Mouse (Mus musculus) c-Kit-positive CD71-positive TER-119-negative erythroid progenitor cells, embryonic 14.5 days (primary cell): ENCODE measurements around the gene Plxna1.
A peak's percentile ranks its signal among the peaks of the same experiment; 100 is the strongest.

Experiments
- DNase-seq: peaks from one replicate; pipeline ENCODE4 v3.0.0-alpha.2; 2013; ENCODE audit warnings: low read depth

Gene Plxna1

DNA sequence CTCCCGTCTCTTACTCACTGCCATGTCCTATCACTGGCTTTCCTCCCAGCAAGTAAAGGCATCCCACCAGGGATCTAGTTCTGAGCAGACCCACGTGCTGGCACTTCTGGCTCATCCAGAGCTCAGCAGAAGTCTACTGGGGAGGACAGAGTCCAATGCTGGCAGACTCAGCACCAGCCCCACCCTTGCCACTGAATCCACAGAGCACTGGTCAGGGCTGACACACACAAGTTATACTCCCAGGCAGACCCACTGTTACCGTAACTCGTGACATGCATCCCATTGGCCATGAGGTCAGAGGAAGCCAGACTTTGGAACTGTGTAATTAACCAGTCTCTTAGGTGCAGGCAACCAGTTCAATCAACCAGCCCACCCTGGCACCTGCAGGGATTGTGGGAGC is 33.8 kb downstream of the Plxna1 start:
- no peak for DNase-seq

GRCm38 (mm10) chr6:89327746-89328491 is 34.5 kb downstream of the Plxna1 start:
- no peak for DNase-seq

DNA sequence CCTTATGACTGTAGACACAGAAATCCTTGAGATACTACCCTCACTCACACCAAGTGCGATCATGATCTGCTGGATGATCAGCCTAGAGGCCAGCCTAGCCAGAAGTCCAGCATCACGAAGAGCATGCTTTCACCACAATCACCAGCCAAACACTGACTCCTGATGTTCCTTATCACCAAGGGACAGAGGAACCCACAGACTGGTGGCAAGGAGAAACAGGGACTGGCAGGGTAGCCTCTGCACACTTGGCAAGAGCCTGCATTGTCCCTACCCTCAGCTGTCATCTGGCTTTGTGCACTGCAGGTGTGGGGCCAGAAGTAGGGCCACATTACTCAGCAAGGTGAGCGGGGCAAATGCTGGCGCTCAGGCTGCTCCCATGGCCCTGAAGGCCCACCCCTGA is 37.6 kb downstream of the Plxna1 start:
- DNase-seq = peak; percentile 10

- DNase-seq = no peak
These were observed 47.2 kb downstream of the Plxna1 start for GRCm38 (mm10) chr6:89315263-89315662.

GRCm38 (mm10) chr6:89311518-89311917 is 50.9 kb downstream of the Plxna1 start:
- DNase-seq = no peak

DNA sequence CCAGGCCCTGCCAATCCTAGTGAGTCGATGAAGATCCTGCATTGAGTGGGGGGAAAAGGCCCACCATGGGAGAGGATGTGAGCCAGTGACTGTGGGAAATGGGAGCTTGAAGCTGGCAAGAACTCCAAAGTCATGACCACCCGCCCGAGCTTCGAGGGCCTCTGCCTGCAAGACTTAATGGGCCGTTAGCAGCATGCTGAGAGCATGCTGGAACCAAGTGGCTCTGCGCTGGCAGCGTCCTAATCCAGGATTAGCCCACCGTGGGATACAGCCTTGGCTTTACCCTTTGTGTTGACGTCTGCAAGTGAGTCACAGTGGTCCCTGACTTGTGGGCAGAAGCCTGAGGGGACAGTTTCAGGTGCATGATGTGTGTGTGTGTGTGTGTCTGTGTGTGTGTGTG is 52.2 kb downstream of the Plxna1 start:
- no peak for DNase-seq

DNA sequence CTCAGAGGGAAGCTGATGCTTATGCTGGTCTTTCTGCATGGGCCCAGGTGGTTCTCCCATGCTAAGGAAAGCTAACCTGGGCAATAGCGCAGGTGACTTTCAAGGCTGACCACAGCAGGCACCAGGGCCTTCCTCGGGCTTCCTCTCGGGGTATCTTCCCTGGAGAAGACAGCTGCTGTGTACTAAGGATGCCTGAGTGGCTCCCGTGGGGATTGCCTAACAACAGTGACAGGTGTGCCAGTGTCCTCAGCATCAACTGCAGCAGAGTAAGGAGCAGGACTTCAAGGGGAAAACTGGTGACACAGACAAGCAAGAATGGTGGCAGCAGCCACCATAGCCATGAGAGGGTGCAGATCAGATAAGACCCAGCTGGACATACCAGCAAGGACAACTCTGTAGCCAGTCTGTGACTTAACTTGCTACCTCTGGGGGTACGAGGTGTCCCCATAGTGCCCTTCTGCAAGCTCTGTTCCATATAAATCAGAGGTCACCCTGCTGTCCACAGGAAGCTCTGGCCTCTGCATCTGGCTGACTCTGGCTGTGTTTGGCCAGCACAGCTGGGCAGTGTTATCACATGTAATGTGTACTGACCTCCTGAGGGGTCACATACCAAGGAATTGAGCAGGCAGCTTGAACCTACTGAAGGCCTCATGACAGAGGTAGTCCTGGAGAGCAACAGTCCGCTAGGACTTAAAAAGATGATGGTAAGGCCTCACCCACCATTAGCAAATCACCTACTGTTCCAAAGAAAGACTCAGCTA is 54.0 kb downstream of the Plxna1 start:
- no peak for DNase-seq

- no peak for DNase-seq
These were observed 57.9 kb downstream of the Plxna1 start for GRCm38 (mm10) chr6:89304375-89305058.

GRCm38 (mm10) chr6:89299818-89300217 is 62.6 kb downstream of the Plxna1 start:
- no peak for DNase-seq

DNA sequence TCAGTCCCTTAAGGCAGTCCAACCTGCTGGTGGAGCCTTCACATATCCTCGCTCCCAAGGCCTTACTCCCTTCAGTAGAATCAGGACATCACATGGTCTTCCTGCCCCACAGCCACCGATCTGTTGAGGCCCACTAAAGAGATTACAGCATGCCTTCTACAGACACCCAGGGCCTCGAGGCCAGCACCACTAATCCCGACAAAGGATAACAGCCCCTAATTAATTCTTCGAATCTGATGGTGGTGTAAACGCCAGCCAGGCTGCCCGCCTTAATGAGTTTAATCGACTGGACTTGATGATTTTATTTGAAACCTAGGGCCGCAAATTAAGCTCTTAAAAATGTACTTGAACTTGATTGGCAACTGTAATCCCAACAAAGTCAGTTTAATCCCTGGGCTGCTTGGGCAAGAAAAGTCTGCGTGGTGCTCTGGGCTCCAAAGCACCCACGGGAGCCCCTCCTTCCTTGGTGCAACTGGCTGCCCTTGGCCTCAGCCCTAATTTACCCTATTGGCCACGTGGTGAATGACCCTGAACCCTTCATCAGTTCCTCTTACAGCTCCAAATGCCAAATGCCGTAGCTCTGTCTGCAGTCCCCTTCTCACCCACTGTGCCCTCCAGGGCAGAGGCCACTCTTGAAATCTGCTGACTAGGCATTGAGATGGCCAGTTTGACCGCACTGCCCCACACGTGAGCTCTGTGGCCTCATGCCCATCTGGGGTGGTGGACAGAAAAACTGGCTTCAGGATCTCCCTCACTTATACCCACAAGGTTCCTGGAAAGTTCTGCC is 65.3 kb downstream of the Plxna1 start:
- DNase-seq = no peak

GRCm38 (mm10) chr6:89296001-89296709 is 66.3 kb downstream of the Plxna1 start:
- DNase-seq = no peak

GRCm38 (mm10) chr6:89294621-89295020 is 67.8 kb downstream of the Plxna1 start:
- DNase-seq = no peak

DNA sequence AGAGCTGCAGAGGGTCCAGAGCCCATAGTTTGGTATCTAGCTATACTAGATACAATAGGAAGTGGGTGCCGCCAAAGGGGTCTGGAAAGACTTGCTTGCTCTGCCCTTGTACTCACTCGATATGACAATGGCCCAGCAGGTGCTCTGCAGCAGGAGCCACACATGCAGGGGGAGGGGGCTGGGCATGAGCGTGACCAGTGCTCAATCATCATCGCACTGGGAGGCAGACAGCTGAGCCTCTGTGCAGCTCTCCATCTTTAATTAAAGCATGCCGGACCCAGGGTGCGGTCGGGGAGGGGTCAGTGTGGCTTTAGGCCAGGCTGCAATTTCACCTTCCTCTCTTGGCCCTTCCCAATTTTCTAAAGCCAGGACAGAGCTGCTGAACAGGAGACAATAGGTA is 70.9 kb downstream of the Plxna1 start:
- no peak for DNase-seq

GRCm38 (mm10) chr6:89288156-89288555 is 74.3 kb downstream of the Plxna1 start:
- no peak for DNase-seq

DNA sequence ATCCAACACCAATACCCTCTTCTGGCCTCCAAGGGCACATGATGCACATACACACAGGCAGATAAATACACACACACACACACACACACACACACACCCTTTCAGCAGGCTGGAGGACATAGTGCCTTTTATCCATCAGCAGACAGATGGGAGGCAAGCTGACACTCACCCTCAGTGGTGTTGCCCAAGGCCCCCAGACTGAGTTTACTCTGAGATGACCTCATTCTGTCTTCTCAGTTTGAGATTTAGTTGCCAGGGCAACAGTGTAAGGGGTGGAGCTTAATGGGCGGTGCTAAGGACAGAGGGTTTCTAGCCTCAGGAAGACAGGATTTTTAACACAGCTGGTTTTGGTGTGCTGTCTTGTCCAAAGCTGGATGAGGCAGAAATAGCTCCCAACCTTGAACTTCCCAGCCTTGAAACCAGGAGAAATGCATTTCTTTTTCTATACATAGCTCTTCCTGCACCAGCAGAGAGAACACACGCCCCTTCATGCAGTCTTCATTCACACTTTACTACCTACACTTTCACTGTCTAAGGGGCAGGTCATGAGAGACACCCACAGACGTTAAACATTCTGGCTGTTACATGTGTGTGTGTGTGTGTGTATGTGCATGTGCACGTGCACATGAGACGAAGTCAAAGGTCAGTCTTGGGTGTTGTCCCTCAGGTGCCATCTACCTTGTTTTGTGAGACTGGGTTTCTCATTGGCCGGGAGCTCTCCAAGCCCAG is 75.6 kb downstream of the Plxna1 start:
- peak; percentile 4 for DNase-seq

DNA sequence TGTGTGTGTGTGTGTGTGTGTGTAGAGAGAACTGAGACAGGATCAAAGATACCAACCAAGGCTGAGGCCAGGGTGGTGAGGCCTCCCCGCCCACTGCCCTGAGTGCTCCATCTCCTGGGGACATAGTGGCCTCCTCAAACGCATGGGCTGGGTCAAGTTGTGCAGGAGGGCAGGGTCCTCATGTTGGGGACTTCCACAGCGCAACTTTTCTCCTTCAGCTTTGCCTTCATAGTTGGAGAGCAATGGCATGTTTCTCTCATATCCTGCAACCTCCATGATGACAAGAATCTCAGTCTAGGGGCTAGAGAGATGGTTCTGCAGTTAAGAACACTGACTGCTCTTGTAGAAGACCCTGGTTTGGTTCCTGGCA is 76.1 kb downstream of the Plxna1 start:
- DNase-seq = no peak

- DNase-seq = no peak
These were observed 76.7 kb downstream of the Plxna1 start for GRCm38 (mm10) chr6:89285561-89286285.

DNA sequence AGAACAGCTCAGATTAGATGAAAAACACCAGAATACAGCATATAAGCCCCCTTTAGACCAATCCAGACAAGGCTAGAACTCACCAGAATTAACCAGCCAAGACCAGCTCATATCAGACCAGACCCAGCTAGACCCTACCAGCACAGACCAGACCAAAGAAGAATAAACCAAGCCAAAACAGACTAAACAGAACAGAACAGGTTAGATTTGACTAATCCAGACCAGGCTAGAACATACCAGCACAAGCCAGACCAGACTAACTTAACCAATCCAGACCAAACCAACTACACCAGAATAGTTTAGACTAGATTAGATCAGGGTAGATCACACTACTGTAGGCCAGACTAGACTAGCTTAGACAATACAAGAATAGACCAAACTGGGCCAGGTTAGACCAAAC is 77.3 kb downstream of the Plxna1 start:
- no peak for DNase-seq

DNA sequence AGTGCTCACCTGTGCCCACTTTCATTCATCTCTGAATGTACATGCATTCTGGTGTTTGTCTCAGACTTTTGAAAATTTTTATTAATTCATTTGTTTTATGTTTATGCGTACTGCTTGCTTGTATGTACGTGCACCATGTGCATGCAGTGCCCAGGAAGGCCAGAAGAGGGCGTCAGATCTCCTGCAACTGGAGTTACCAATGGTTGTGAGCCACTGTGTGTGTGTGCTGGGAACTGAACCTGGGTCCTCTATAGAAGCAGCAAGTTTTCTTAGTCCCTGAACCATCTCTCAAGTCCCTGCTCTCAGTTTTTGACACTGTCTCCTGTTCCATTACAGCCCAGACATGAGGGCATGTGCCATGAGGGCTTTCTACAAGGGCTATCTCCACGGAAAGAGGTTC is 79.3 kb downstream of the Plxna1 start:
- no peak for DNase-seq

DNA sequence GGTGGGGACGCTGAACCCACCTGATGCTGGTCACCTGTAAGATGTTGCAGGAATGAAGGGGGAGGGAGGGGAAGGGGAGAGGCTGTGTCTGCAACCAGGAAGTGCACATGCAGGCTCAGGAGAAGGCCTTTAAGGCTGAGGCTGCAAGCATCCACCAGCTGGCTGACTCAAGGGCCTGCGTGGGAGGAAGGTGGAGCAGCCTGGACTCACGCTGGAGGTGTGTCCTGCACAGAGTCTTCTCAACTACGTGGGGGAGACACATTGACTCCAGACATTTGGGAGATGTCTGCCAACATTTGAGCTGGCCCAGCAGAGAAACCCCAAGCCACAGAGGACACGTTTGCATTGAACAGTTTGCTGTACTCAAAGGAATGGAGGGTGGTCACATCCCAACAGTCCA is 79.8 kb downstream of the Plxna1 start:
- DNase-seq = no peak
